Mouse (Mus musculus): ENCODE data around the gene Gm15737. TPM values are rescaled to one million over a fixed set of nuclear protein-coding genes. Genes with fewer than 3 reads are reported as not detected.

Gm15737 gene
- polyA plus RNA-seq, 1 experiment from 2014 or later, result 0.03 TPM

DNA sequence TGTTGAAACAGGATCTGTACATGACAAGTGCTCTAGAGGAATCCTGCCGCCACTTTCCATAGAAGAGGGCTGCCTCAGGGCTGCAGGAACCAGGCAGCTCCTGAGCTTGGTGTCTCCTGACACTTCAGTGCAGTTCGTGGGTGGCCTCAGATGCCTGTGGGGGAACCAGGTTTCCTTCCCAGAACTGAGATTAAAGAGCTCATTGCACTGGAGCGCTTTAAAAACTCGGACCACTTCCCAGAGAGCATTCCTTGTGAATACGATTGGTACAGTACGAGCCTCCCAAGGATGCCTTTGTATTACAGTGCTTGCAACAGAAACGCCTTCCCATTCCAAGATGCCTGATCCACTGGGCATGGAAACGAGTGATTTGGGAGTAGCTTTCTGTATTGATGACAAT lies 55.4 kb downstream of the Gm15737 start:
- no peak for DNase-seq (ENCODE audit: low spot score)
- ATAC-seq (replicated peaks; ENCODE audit: low FRiP score, low read depth), result no peak
- Histone ChIP-seq H3K36me3 (ENCODE audit: insufficient read depth, low read length) (0 out of 2 replicates have a peak, but pooled peaks cover 5% of the 10 kb centered on the region), H3K4me2 (ENCODE audit: low read length) (no peak overlapping the region), H3K27ac (peak overlapping the region; percentile 54; the same call in 1 of the 2 replicates), H3K27me3 (ENCODE audit: insufficient read depth, low read length) (no peaks in the 10 kb centered on the region), H3K9me3 (replicated peaks; ENCODE audit: low read length) (no peaks in the 10 kb centered on the region), H3K4me1 (replicated peaks; ENCODE audit: insufficient read depth, low read length) (peaks cover 19% of the 10 kb centered on the region), H3K4me3 (replicated peaks; ENCODE audit: low read depth, low read length) (no peak overlapping the region), H3K9ac (ENCODE audit: low read depth, low read length) (no peak overlapping the region)
- TF ChIP-seq CTCF (IDR thresholded peaks at IDR 0.05; ENCODE audit: low read depth), result no peak
- WGBS, result 52% methylated on average over 8 of the region's 8 CpGs

DNA sequence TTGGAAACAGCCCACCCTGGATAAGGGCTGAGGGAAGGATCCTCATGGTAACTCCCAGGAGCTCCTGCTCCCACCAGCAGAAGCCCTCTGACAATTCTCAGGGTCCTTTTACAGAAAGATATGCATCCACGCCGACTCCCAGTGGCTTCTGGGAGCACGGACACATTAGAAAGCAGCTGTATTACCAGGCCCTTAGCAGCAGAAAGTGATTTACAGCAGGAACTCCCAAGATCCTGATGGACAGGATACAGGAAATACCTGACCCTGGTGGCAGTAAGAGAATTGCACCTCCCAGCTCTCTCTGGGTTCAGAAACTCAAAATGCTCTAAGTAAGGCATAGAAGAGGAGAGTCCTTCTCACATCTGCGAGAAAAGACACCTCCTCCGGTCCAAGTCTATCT lies 59.1 kb downstream of the Gm15737 start:
- 0 out of 2 replicates have a peak, but pooled peaks cover 1% of the 10 kb centered on the region for H3K4me1 ChIP-seq (replicated peaks; ENCODE audit: insufficient read depth, low read length)
- DNase-seq (ENCODE audit: low spot score), result no peak
- peaks cover 15% of the 10 kb centered on the region; the same call in 1 of the 2 replicates for H3K36me3 ChIP-seq (ENCODE audit: insufficient read depth, low read length)
- no peak overlapping the region for H3K27ac ChIP-seq
- no peak overlapping the region for H3K4me3 ChIP-seq (replicated peaks; ENCODE audit: low read depth, low read length)
- 58% methylated on average over 5 of the region's 5 CpGs for WGBS
- no peaks in the 10 kb centered on the region for H3K9me3 ChIP-seq (replicated peaks; ENCODE audit: low read length)
- 0 out of 2 replicates have a peak, but pooled peaks have one; percentile 6 for TF ChIP-seq CTCF (IDR thresholded peaks at IDR 0.05; ENCODE audit: low read depth)
- ATAC-seq (replicated peaks; ENCODE audit: low FRiP score, low read depth), result no peak
- no peaks in the 10 kb centered on the region for H3K27me3 ChIP-seq (ENCODE audit: insufficient read depth, low read length)
- no peak overlapping the region for H3K4me2 ChIP-seq (ENCODE audit: low read length)
- no peak overlapping the region for H3K9ac ChIP-seq (ENCODE audit: low read depth, low read length)

Other genes with a start within 250 kb of the Gm15737 start
- gene Prickle2, start 163.2 kb upstream of the Gm15737 start, polyA plus RNA-seq (2015; fragmentation: Nextera tagmentation; extraction: Ambion mirVana), result 3.3 and 3.4 TPM in 2 replicates
- 7.0 and 7.1 TPM in 2 replicates for gene A730049H05Rik, start 52.9 kb upstream of the Gm15737 start, polyA plus RNA-seq (2015; fragmentation: Nextera tagmentation; extraction: Ambion mirVana)
- gene Adamts9, start 74.1 kb downstream of the Gm15737 start, polyA plus RNA-seq (2015; fragmentation: Nextera tagmentation; extraction: Ambion mirVana), result 7.6 and 7.9 TPM in 2 replicates

All from kidney, postnatal 0 days (tissue).